Mouse (Mus musculus): Measurements from ENCODE around the gene Alox5ap. TPM values are rescaled to one million over a fixed set of nuclear protein-coding genes. Genes with fewer than 3 reads are reported as not detected.

Alox5ap gene
- polyA plus RNA-seq, 1 experiment from 2014 or later = 10.6 TPM

DNA sequence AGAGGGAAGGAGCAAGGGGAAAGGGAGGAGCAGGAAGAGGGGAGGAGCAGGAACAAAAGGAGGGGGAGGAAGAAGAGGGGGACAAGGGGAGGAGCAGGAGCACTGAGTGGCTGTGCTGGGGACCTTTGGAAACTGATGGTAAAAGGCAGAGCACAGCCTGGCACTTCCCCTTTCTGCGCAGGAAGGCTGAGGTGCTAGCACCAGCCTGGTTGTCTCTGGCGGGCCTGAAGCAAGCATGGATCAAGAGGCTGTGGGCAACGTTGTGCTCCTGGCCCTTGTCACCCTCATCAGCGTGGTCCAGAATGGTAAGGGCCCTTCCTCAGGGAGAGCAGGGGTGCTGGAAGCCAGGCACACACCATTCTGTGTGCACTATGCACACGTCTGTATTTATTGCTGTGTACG, 312 bp downstream of the Alox5ap start:
- Histone ChIP-seq H3K4me1 (ENCODE audit: control insufficient read depth, insufficient read depth, low read length) (no peaks in the 10 kb centered on the region), H3K36me3 (ENCODE audit: control insufficient read depth, insufficient read depth, low read length) (no peaks in the 10 kb centered on the region), H3K9ac (ENCODE audit: low read length) (no peak overlapping the region), H3K27me3 (ENCODE audit: control insufficient read depth, insufficient read depth, low read length) (no peaks in the 10 kb centered on the region), H3K9me3 (ENCODE audit: control insufficient read depth, low read length) (no peaks in the 10 kb centered on the region), H3K27ac (replicated peaks; ENCODE audit: low read depth, low read length) (no peak overlapping the region), H3K4me2 (ENCODE audit: low read depth, severe bottlenecking) (no peak overlapping the region), H3K4me3 (ENCODE audit: low read depth, low read length) (no peak overlapping the region)
- 53% methylated on average over 6 of the region's 6 CpGs for WGBS
- no peak for DNase-seq (ENCODE audit: low spot score)
- no peak for ATAC-seq (ENCODE audit: insufficient number of reproducible peaks, low FRiP score, low TSS enrichment, low read depth)

DNA sequence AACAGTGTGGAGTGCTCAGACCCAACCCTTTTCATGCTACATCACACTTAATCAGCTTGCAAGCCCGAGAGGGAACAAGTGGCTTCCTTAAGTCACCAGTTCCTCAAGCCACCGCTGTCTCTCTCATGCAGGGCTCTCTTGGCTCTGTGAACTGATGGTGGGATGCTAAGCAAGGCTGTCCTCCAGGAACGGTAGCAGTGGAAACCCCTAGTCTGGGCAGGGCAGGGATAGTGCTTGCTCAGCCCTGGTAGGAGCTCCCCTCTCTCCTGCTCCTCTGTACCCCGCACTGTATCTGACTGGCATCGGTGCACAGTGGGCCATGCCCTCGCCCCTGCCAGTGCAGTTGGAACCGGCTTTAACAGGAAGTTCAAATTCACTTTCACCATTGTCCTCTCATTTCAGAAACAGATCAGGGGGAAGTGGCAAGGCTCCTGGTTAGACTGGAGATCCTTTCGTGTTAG, 2.2 kb downstream of the Alox5ap start:
- Histone ChIP-seq H3K27ac (replicated peaks; ENCODE audit: low read depth, low read length) (no peak overlapping the region), H3K27me3 (ENCODE audit: control insufficient read depth, insufficient read depth, low read length) (no peaks in the 10 kb centered on the region), H3K36me3 (ENCODE audit: control insufficient read depth, insufficient read depth, low read length) (no peaks in the 10 kb centered on the region), H3K9me3 (ENCODE audit: control insufficient read depth, low read length) (no peaks in the 10 kb centered on the region), H3K4me3 (ENCODE audit: low read depth, low read length) (no peak overlapping the region), H3K9ac (ENCODE audit: low read length) (no peak overlapping the region), H3K4me1 (ENCODE audit: control insufficient read depth, insufficient read depth, low read length) (no peaks in the 10 kb centered on the region), H3K4me2 (ENCODE audit: low read depth, severe bottlenecking) (no peak overlapping the region)
- DNase-seq (ENCODE audit: low spot score) (no peak), ATAC-seq (ENCODE audit: insufficient number of reproducible peaks, low FRiP score, low TSS enrichment, low read depth) (no peak)
- WGBS = 82% methylated on average over 8 of the region's 8 CpGs

DNA sequence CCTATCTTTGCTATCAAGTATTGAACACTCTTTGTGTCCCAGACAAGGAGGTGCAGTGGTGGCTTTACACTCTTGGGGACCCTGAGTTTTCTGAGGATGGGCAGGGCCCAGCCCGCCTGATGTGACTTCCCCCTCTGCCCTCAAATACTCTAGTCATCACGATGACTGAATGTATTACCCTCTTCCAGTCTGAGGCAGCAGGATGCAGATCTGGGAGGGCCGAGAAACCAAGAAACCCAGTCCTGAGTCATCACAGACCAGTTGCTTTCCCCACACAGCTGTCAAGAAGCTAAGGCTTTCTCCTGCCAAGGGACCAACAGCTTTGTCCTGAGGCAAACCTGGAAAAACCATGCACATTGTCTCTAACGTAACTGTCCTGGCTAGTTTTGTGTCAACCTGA, 2.9 kb downstream of the Alox5ap start:
- H3K9me3 ChIP-seq (ENCODE audit: control insufficient read depth, low read length) = no peaks in the 10 kb centered on the region
- ATAC-seq (ENCODE audit: insufficient number of reproducible peaks, low FRiP score, low TSS enrichment, low read depth) = no peak
- no peak overlapping the region for H3K9ac ChIP-seq (ENCODE audit: low read length)
- no peak for DNase-seq (ENCODE audit: low spot score)
- H3K36me3 ChIP-seq (ENCODE audit: control insufficient read depth, insufficient read depth, low read length) = no peaks in the 10 kb centered on the region
- no peak overlapping the region for H3K4me3 ChIP-seq (ENCODE audit: low read depth, low read length)
- 77% methylated on average over 4 of the region's 4 CpGs for WGBS
- H3K4me1 ChIP-seq (ENCODE audit: control insufficient read depth, insufficient read depth, low read length) = no peaks in the 10 kb centered on the region
- no peak overlapping the region for H3K27ac ChIP-seq (replicated peaks; ENCODE audit: low read depth, low read length)
- H3K27me3 ChIP-seq (ENCODE audit: control insufficient read depth, insufficient read depth, low read length) = no peaks in the 10 kb centered on the region
- H3K4me2 ChIP-seq (ENCODE audit: low read depth, severe bottlenecking) = no peak overlapping the region

DNA sequence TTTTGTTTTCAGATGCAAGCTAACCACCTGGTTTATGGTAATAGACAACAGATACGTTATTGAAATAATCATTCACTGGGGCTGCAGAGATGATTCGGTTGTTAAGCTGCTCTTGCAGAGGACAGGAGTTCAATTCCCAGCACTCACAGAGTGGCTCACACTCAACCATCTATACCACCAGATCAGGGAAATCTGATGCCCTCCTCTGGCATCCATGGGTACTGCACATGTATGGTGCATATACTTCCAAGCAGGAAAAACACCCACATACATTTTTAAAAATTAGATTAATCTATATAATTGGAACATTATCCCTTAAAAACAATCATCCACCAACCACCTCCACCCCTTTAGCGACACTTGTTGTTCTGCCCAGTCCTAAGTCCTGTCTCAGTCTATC, 6.7 kb downstream of the Alox5ap start:
- Histone ChIP-seq H3K36me3 (ENCODE audit: control insufficient read depth, insufficient read depth, low read length) (no peaks in the 10 kb centered on the region), H3K27ac (replicated peaks; ENCODE audit: low read depth, low read length) (no peak overlapping the region), H3K9me3 (ENCODE audit: control insufficient read depth, low read length) (no peaks in the 10 kb centered on the region), H3K9ac (ENCODE audit: low read length) (no peak overlapping the region), H3K4me1 (ENCODE audit: control insufficient read depth, insufficient read depth, low read length) (no peaks in the 10 kb centered on the region), H3K4me3 (ENCODE audit: low read depth, low read length) (no peak overlapping the region), H3K4me2 (ENCODE audit: low read depth, severe bottlenecking) (no peak overlapping the region), H3K27me3 (ENCODE audit: control insufficient read depth, insufficient read depth, low read length) (no peaks in the 10 kb centered on the region)
- no peak for DNase-seq (ENCODE audit: low spot score)
- WGBS = 95% methylated on average over 3 of the region's 3 CpGs
- no peak for ATAC-seq (ENCODE audit: insufficient number of reproducible peaks, low FRiP score, low TSS enrichment, low read depth)

DNA sequence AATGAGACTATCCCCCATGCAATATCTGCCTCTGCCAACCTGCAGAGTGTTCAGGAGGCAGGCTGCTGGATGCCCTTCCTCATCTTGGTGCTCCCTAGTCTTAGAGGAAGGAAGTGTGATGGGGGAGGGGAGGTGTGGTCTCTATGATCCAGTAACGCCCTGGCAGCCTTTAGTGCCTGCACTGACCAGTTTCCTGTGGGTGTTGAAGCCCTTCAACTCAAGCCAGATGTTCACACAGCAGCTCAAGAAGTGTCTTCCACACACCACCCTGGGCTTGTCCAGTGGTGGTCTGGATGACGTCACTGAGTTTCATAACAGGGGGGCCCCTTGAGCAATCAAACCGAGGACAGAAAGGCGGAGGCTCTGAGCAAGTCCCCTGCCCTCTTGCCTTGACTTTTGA, 8.0 kb downstream of the Alox5ap start:
- H3K4me3 ChIP-seq (ENCODE audit: low read depth, low read length) = no peak overlapping the region
- no peaks in the 10 kb centered on the region for H3K4me1 ChIP-seq (ENCODE audit: control insufficient read depth, insufficient read depth, low read length)
- H3K27me3 ChIP-seq (ENCODE audit: control insufficient read depth, insufficient read depth, low read length) = no peaks in the 10 kb centered on the region
- no peak overlapping the region for H3K4me2 ChIP-seq (ENCODE audit: low read depth, severe bottlenecking)
- 54% methylated on average over 4 of the region's 4 CpGs for WGBS
- H3K9ac ChIP-seq (ENCODE audit: low read length) = no peak overlapping the region
- H3K9me3 ChIP-seq (ENCODE audit: control insufficient read depth, low read length) = no peaks in the 10 kb centered on the region
- no peak overlapping the region for H3K27ac ChIP-seq (replicated peaks; ENCODE audit: low read depth, low read length)
- no peaks in the 10 kb centered on the region for H3K36me3 ChIP-seq (ENCODE audit: control insufficient read depth, insufficient read depth, low read length)
- ATAC-seq (ENCODE audit: insufficient number of reproducible peaks, low FRiP score, low TSS enrichment, low read depth) = no peak
- DNase-seq (ENCODE audit: low spot score) = no peak

DNA sequence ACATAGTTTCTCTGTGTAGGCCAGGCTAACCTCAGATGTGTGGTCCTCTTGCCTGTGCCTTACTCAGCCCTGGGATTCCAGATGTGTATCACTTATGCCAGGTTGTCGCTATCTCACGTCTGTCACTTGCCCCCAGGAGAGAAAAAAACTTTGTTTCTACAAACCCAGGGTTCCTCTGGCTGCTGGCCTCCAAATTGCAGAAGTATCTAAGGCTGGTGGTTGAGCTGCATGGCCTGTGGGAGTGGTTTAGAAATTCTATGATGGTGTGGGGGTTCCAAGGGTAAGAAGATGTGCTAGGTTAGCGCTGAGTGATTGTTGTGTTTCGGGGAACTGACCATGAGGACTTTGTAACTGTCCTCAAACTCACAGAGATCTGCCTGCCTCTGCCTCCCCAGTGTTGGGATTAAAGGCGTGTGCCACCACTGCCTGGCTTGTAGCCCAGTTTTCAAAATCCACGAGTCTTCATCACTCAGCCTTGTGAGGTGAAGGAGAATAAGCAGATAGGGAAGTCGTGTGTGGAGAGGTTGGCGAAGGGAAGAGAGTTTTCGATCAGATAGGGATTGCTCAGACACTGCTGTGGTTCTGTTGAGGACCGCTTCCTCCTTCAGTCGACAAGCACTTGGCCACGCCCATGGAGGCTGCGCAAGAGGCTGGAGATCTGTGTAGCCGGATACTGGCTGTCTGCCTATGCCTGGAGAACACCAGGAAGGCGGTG, 10.0 kb downstream of the Alox5ap start:
- Histone ChIP-seq H3K4me1 (ENCODE audit: control insufficient read depth, insufficient read depth, low read length) (no peaks in the 10 kb centered on the region; the same call in 1 of the 2 replicates), H3K4me2 (ENCODE audit: low read depth, severe bottlenecking) (no peak overlapping the region), H3K36me3 (ENCODE audit: control insufficient read depth, insufficient read depth, low read length) (no peaks in the 10 kb centered on the region), H3K27ac (replicated peaks; ENCODE audit: low read depth, low read length) (no peak overlapping the region), H3K9me3 (ENCODE audit: control insufficient read depth, low read length) (no peaks in the 10 kb centered on the region; the same call in 1 of the 2 replicates), H3K9ac (ENCODE audit: low read length) (no peak overlapping the region), H3K27me3 (ENCODE audit: control insufficient read depth, insufficient read depth, low read length) (no peaks in the 10 kb centered on the region), H3K4me3 (ENCODE audit: low read depth, low read length) (no peak overlapping the region)
- 88% methylated on average over 15 of the region's 15 CpGs for WGBS
- ATAC-seq (ENCODE audit: insufficient number of reproducible peaks, low FRiP score, low TSS enrichment, low read depth) (no peak), DNase-seq (ENCODE audit: low spot score) (no peak)

DNA sequence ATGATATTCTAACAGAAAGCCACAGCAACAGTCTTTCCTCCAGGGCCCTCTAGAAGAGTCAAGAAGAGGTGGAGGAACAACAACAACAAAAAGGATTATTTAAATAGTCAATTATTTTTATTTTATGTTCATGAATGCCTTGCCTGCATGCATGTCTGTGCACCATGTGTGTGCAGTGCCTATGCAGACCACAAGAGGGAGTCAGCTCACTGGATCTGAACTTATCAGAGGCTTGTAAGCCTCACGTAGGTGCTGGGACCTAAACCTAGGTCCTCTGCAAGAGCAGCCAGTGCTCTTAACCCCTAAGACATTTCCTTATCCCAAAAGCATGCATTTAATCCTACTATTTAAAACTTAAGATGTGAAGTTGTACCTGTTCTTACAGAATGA, 10.5 kb downstream of the Alox5ap start:
- H3K9ac ChIP-seq (ENCODE audit: low read length) = no peak overlapping the region
- H3K9me3 ChIP-seq (ENCODE audit: control insufficient read depth, low read length) = no peaks in the 10 kb centered on the region; the same call in 1 of the 2 replicates
- no peak for ATAC-seq (ENCODE audit: insufficient number of reproducible peaks, low FRiP score, low TSS enrichment, low read depth)
- 90% methylated on average over 1 of the region's 1 CpGs for WGBS
- no peaks in the 10 kb centered on the region for H3K27me3 ChIP-seq (ENCODE audit: control insufficient read depth, insufficient read depth, low read length)
- H3K4me3 ChIP-seq (ENCODE audit: low read depth, low read length) = no peak overlapping the region
- DNase-seq (ENCODE audit: low spot score) = no peak
- H3K4me1 ChIP-seq (ENCODE audit: control insufficient read depth, insufficient read depth, low read length) = no peaks in the 10 kb centered on the region; the same call in 1 of the 2 replicates
- no peak overlapping the region for H3K4me2 ChIP-seq (ENCODE audit: low read depth, severe bottlenecking)
- H3K36me3 ChIP-seq (ENCODE audit: control insufficient read depth, insufficient read depth, low read length) = no peaks in the 10 kb centered on the region
- no peak overlapping the region for H3K27ac ChIP-seq (replicated peaks; ENCODE audit: low read depth, low read length)

DNA sequence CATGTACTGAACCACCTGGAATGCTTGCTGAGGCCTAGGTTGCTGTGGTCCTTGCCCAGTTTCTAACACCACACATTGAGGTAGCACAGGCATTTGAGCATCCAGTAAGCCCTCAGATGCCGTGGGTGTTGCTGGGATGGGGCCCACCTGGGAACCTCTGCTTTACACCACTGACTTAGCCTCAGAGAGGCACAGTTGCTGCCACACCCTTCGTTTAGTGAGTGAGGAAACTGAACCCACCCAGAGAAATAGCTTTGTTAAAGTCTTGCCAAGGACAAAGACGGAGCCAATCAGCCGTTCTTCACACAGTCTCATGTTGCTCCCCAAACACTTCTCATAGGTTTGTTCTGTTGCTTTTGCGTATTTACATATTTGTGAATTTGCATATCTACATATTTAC, 13.0 kb downstream of the Alox5ap start:
- no peak overlapping the region for H3K4me3 ChIP-seq (ENCODE audit: low read depth, low read length)
- no peak overlapping the region for H3K27ac ChIP-seq (replicated peaks; ENCODE audit: low read depth, low read length)
- no peak for ATAC-seq (ENCODE audit: insufficient number of reproducible peaks, low FRiP score, low TSS enrichment, low read depth)
- H3K9me3 ChIP-seq (ENCODE audit: control insufficient read depth, low read length) = no peaks in the 10 kb centered on the region; the same call in 1 of the 2 replicates
- no peaks in the 10 kb centered on the region; the same call in 1 of the 2 replicates for H3K4me1 ChIP-seq (ENCODE audit: control insufficient read depth, insufficient read depth, low read length)
- no peak overlapping the region for H3K4me2 ChIP-seq (ENCODE audit: low read depth, severe bottlenecking)
- no peak overlapping the region for H3K9ac ChIP-seq (ENCODE audit: low read length)
- DNase-seq (ENCODE audit: low spot score) = no peak
- H3K36me3 ChIP-seq (ENCODE audit: control insufficient read depth, insufficient read depth, low read length) = no peaks in the 10 kb centered on the region
- 88% methylated on average over 5 of the region's 5 CpGs for WGBS
- H3K27me3 ChIP-seq (ENCODE audit: control insufficient read depth, insufficient read depth, low read length) = no peaks in the 10 kb centered on the region

Data from limb, embryonic 11.5 days (tissue).